Mouse (Mus musculus): ENCODE data around the gene Plp2.

DNA sequence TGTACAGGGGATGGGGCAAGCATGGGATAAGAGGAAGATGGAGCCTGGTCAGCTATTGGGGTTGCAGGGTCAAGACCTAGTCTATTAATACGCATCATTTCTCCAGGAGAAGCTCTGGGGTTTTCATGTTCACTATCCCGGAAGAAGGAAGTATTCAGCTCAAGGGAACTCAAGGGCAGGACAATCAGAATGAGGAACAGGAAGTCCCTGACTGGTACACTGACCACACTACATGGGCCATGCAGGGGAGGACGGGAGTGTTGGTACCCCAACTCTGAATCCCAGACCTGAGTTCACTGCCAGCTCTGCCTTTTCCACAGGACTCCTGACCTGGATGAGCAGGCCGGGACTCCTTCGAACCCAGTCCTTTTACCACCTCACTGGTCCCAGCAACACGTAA, 38.6 kb downstream of the Plp2 start:
- TF ChIP-seq CTCF (IDR thresholded peaks at IDR 0.05; ENCODE audit: borderline replicate concordance, insufficient read depth, low read depth, low read length): no peak
- TF ChIP-seq POLR2A (IDR thresholded peaks at IDR 0.05; ENCODE audit: borderline replicate concordance, insufficient read depth, low read length): no peak
